Mouse (Mus musculus) heart, postnatal 0 days (tissue): ENCODE results near the gene Apold1. TPM values are rescaled to one million over a fixed set of nuclear protein-coding genes. Genes with fewer than 3 reads are reported as not detected.
A peak's percentile ranks its signal among the peaks of the same experiment; 100 is the strongest.

Experiments
- ATAC-seq: fragments of 200-750 bp; cut with Nextera tagmentation; 2 replicates; pipeline ENCODE4 v1.8.0; 2017; ENCODE audit warnings: low read depth, moderate number of reproducible peaks, moderate library complexity; ENCODE audit not compliant: insufficient read depth
- DNase-seq: peaks from one replicate; pipeline ENCODE4 v3.0.0-alpha.2; 2016; ENCODE audit warnings: low spot score
- H3K27ac ChIP-seq: fragments of 300-500 bp; sonication (generic); 2 replicates; pipeline ENCODE4 v1.5.1; 2014; ENCODE audit warnings: low read depth, mild to moderate bottlenecking
- H3K27me3 ChIP-seq: fragments of 300-500 bp; sonication (generic); 2 replicates; pipeline ENCODE4 v1.6.1; 2014; ENCODE audit warnings: low read length, mixed read lengths; ENCODE audit not compliant: control insufficient read depth, insufficient read depth
- H3K36me3 ChIP-seq: fragments of 300-500 bp; sonication (generic); replicated peaks from 2 replicates; pipeline ENCODE4 v1.6.1; 2014; ENCODE audit warnings: low read length, mixed read lengths; ENCODE audit not compliant: control insufficient read depth, insufficient read depth
- H3K4me1 ChIP-seq: fragments of 300-500 bp; sonication (generic); 2 replicates; pipeline ENCODE4 v1.6.1; 2014; ENCODE audit warnings: antibody characterized with exemption; ENCODE audit not compliant: control insufficient read depth, insufficient read depth
- H3K4me2 ChIP-seq: fragments of 300-500 bp; sonication (generic); 2 replicates; pipeline ENCODE4 v1.6.1; 2014; ENCODE audit warnings: low read depth, mild to moderate bottlenecking, low read length, moderate library complexity
- H3K4me3 ChIP-seq: fragments of 300-500 bp; sonication (generic); 2 replicates; pipeline ENCODE4 v1.5.1; 2014; ENCODE audit warnings: low read depth, low read length
- H3K9ac ChIP-seq: fragments of 300-500 bp; sonication (generic); replicated peaks from 2 replicates; pipeline ENCODE4 v1.6.1; 2014; ENCODE audit warnings: low read depth, low read length, mixed read lengths
- H3K9me3 ChIP-seq: fragments of 300-500 bp; sonication (generic); replicated peaks from 2 replicates; pipeline ENCODE4 v1.6.1; 2016; ENCODE audit warnings: low read length; ENCODE audit not compliant: control insufficient read depth
- CTCF ChIP-seq: IDR thresholded peaks from 2 replicates; pipeline ENCODE4 v1.5.1; 2016; ENCODE audit warnings: antibody characterized with exemption, control low read depth, low read depth
- EP300 ChIP-seq: IDR thresholded peaks from 2 replicates; pipeline ENCODE4 v1.6.1; 2016; ENCODE audit warnings: antibody characterized with exemption, low read depth
- WGBS: fragments of 180-500 bp; shearing (Covaris S2); extraction: QIAGEN DNeasy Blood & Tissue Kit; methylation state at CpG from one replicate; pipeline ENCODE4 v1.1.7; 2014; 5-methylcytosine and 5-hydroxymethylcytosine counted together
- polyA plus RNA-seq: library from polyadenylated mRNA; unstranded; fragments of >200 nt; fragmentation: Nextera tagmentation; extraction: Ambion mirVana; gene quantifications from 2 replicates; pipeline ENCODE4 v1.2.1, GENCODE M21; 2015
- total RNA-seq: library from RNA; depleted of rRNA; stranded (reverse); fragments of >200 nt; gene quantifications from 2 replicates; pipeline ENCODE4 v1.2.3, GENCODE M21; 2014; ENCODE audit warnings: low replicate concordance

The Apold1 gene
- total and polyA plus RNA-seq, 2 experiments from 2014 or later = 6.9 to 28.5 TPM

- no peak for DNase-seq
- no peaks in the 10 kb centered on the region for H3K27me3 ChIP-seq
- 70% methylated on average over 13 of the region's 13 CpGs for WGBS
- peaks cover 5% of the 10 kb centered on the region; the same call in 1 of the 2 replicates for H3K36me3 ChIP-seq
- ATAC-seq = no peak
- peak overlapping the region; percentile 11; the same call in 1 of the 2 replicates for H3K27ac ChIP-seq
- no peak overlapping the region for H3K9ac ChIP-seq
- no peaks in the 10 kb centered on the region for H3K9me3 ChIP-seq
- peaks cover 21% of the 10 kb centered on the region; the same call in 1 of the 2 replicates for H3K4me1 ChIP-seq
- H3K4me3 ChIP-seq = no peak overlapping the region
- TF ChIP-seq EP300 (no peak), CTCF (no peak)
- H3K4me2 ChIP-seq = no peak overlapping the region
Measured at GRCm38 (mm10) chr6:134943759-134944407, 37.6 kb upstream of the Apold1 start.

GRCm38 (mm10) chr6:134946054-134946453 is 35.5 kb upstream of the Apold1 start:
- 29% methylated on average over 6 of the region's 6 CpGs for WGBS
- Histone ChIP-seq H3K27ac (peak overlapping the region; percentile 57), H3K4me1 (peaks cover 21% of the 10 kb centered on the region; the same call in 1 of the 2 replicates), H3K4me3 (no peak overlapping the region), H3K27me3 (no peaks in the 10 kb centered on the region), H3K4me2 (no peak overlapping the region), H3K9me3 (no peaks in the 10 kb centered on the region), H3K36me3 (peaks cover 5% of the 10 kb centered on the region; the same call in 1 of the 2 replicates), H3K9ac (no peak overlapping the region)
- DNase-seq = no peak
- TF ChIP-seq CTCF (no peak), EP300 (no peak)
- ATAC-seq = peak; percentile 35; the same call in 1 of the 2 replicates

GRCm38 (mm10) chr6:134946858-134947257 is 34.7 kb upstream of the Apold1 start:
- ATAC-seq = no peak
- Histone ChIP-seq H3K4me2 (no peak overlapping the region), H3K27ac (no peak overlapping the region), H3K4me1 (peaks cover 21% of the 10 kb centered on the region; the same call in 1 of the 2 replicates), H3K9me3 (no peaks in the 10 kb centered on the region), H3K27me3 (no peaks in the 10 kb centered on the region), H3K4me3 (no peak overlapping the region), H3K9ac (no peak overlapping the region), H3K36me3 (peaks cover 12% of the 10 kb centered on the region; the same call in 1 of the 2 replicates)
- TF ChIP-seq EP300 = no peak
- TF ChIP-seq CTCF = no peak
- 71% methylated on average over 9 of the region's 9 CpGs for WGBS
- no peak for DNase-seq

GRCm38 (mm10) chr6:134947311-134948087 is 34.0 kb upstream of the Apold1 start:
- no peak overlapping the region for H3K4me3 ChIP-seq
- ATAC-seq (no peak), DNase-seq (peak; percentile 55)
- H3K9ac ChIP-seq = no peak overlapping the region
- H3K4me1 ChIP-seq = peaks cover 18% of the 10 kb centered on the region; the same call in 1 of the 2 replicates
- TF ChIP-seq EP300 (no peak), CTCF (peak; percentile 63)
- H3K27ac ChIP-seq = no peak overlapping the region
- no peaks in the 10 kb centered on the region for H3K27me3 ChIP-seq
- 42% methylated on average over 13 of the region's 13 CpGs for WGBS
- no peaks in the 10 kb centered on the region for H3K9me3 ChIP-seq
- H3K36me3 ChIP-seq = peaks cover 17% of the 10 kb centered on the region; the same call in 1 of the 2 replicates
- H3K4me2 ChIP-seq = no peak overlapping the region

GRCm38 (mm10) chr6:134948522-134949061 is 32.9 kb upstream of the Apold1 start:
- ATAC-seq (no peak), DNase-seq (no peak)
- H3K4me2 ChIP-seq = no peak overlapping the region
- H3K9me3 ChIP-seq = no peaks in the 10 kb centered on the region
- no peak for TF ChIP-seq EP300
- no peak for TF ChIP-seq CTCF
- H3K4me3 ChIP-seq = no peak overlapping the region
- no peaks in the 10 kb centered on the region for H3K27me3 ChIP-seq
- peaks cover 17% of the 10 kb centered on the region; the same call in 1 of the 2 replicates for H3K36me3 ChIP-seq
- 52% methylated on average over 11 of the region's 11 CpGs for WGBS
- H3K27ac ChIP-seq = no peak overlapping the region
- no peak overlapping the region for H3K9ac ChIP-seq
- H3K4me1 ChIP-seq = 0 out of 2 replicates have a peak, but pooled peaks cover 15% of the 10 kb centered on the region
